Mouse (Mus musculus): ENCODE data around the gene Trpm7. TPM values are rescaled to one million over a fixed set of nuclear protein-coding genes. Genes with fewer than 3 reads are reported as not detected.

The Trpm7 gene
- polyA plus RNA-seq (2015; fragmentation: Nextera tagmentation; extraction: Ambion mirVana): 40.1 and 42.7 TPM in 2 replicates

GRCm38 (mm10) chr2:126875871-126876796 lies at the start of gene Trpm7:
Gene Trpm7 (minus strand): TSS chr2:126876230.
- H3K4me1 ChIP-seq (replicated peaks): peaks cover 15% of the 10 kb centered on the region
- under 1% methylated on average over 67 of the region's 81 CpGs for WGBS
- H3K27me3 ChIP-seq: no peaks in the 10 kb centered on the region
- peak within 1 kb of the TSS; percentile 64 for H3K4me2 ChIP-seq
- peak within 1 kb of the TSS; percentile 85 for H3K4me3 ChIP-seq
- peak within 1 kb of the TSS; percentile 95 for H3K9ac ChIP-seq
- H3K36me3 ChIP-seq: no peaks in the 10 kb centered on the region
- ATAC-seq (replicated peaks; ENCODE audit: insufficient number of reproducible peaks, insufficient read depth, low FRiP score, low read depth): peak; percentile 97
- no peaks in the 10 kb centered on the region for H3K9me3 ChIP-seq (replicated peaks)
- H3K27ac ChIP-seq: peak within 1 kb of the TSS; percentile 99

DNA sequence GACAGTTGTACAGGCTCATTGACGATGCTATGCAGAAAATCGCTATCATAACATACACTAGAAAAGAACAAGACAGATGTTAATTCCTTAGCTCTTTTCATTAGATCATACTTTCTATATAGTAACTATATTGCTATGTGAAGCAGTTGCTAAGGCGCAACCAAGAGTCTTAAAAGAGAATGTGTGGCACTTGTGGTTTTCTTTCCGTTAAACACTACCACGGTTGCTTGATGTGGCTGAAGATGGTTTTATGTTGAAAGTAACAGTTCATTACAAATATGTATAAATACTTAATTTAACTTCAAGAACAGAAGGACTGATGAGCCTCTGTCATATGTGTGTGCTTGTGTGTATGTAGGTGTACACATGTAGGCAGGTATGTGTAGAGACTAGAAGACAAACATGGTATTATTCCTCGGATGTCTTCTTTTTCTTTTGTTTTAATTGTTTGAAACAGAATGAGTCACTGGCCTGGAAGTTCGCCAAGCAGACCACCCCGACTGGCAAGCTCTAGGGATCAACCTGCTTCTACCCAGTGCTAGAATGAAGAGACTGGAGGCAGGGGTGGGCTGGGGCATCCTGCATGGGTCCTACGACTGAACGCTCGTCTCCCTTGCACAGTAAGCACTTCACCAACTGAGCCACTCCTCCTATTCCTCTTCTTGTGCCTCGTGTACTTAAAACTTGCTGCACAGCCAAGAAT lies 44.5 kb upstream of the Trpm7 start:
- H3K4me1 ChIP-seq (replicated peaks): no peaks in the 10 kb centered on the region
- no peak overlapping the region for H3K27ac ChIP-seq
- peaks cover 29% of the 10 kb centered on the region for H3K36me3 ChIP-seq
- WGBS: 76% methylated on average over 12 of the region's 12 CpGs
- no peaks in the 10 kb centered on the region for H3K9me3 ChIP-seq (replicated peaks)
- ATAC-seq (replicated peaks; ENCODE audit: insufficient number of reproducible peaks, insufficient read depth, low FRiP score, low read depth): no peak
- no peak overlapping the region for H3K4me3 ChIP-seq
- H3K9ac ChIP-seq: no peak overlapping the region
- H3K27me3 ChIP-seq: no peaks in the 10 kb centered on the region
- no peak overlapping the region for H3K4me2 ChIP-seq

DNA sequence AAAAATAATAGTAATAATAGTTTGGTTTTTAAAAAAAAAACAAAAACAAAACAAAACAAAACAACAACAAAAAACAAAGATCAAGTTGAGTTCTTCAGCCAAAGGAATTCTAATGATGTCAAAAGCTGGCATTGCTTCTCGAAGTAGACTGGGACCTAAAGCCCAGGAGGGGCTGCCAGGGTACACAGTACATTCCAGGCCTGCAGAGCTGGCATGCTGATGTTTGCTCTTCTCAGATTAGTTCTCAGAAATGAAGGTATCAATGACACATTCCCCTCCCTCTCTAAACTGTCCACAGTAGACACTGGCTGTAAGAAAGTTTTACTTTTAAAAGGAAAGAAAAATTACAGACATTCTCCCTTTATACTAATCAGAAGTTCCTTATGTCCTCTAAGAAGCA lies 40.2 kb upstream of the Trpm7 start:
- no peak overlapping the region for H3K4me3 ChIP-seq
- H3K9ac ChIP-seq: no peak overlapping the region
- H3K4me1 ChIP-seq (replicated peaks): peaks cover 3% of the 10 kb centered on the region; the same call in 1 of the 2 replicates
- H3K9me3 ChIP-seq (replicated peaks): no peaks in the 10 kb centered on the region
- WGBS: 63% methylated on average over 1 of the region's 1 CpGs
- H3K36me3 ChIP-seq: peaks cover 23% of the 10 kb centered on the region; the same call in 1 of the 2 replicates
- no peak for ATAC-seq (replicated peaks; ENCODE audit: insufficient number of reproducible peaks, insufficient read depth, low FRiP score, low read depth)
- H3K27me3 ChIP-seq: no peaks in the 10 kb centered on the region
- H3K27ac ChIP-seq: no peak overlapping the region
- no peak overlapping the region for H3K4me2 ChIP-seq

DNA sequence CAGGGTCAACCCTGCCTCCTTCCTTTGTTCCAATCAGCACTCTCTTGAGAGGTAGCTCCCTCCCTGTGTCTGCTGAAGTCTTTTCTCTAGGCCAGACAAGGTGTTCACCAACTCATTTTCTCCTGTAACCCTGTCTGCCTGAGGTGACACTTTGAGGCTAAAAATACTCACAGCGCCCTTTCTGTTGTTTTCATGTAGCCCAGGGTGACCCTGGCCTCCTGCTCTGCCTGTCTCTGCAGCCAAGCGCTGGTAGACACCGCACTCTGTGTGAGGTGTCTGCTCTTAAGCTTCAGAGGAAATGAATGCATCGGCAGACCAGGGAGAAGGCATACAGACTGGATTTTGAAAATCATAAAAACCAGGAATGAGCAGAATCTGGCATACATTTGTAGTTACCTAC lies 38.1 kb upstream of the Trpm7 start:
- H3K9ac ChIP-seq: no peak overlapping the region
- H3K27me3 ChIP-seq: no peaks in the 10 kb centered on the region
- no peaks in the 10 kb centered on the region for H3K9me3 ChIP-seq (replicated peaks)
- ATAC-seq (replicated peaks; ENCODE audit: insufficient number of reproducible peaks, insufficient read depth, low FRiP score, low read depth): no peak; the same call in 1 of the 2 replicates
- H3K4me3 ChIP-seq: no peak overlapping the region
- H3K36me3 ChIP-seq: peaks cover 21% of the 10 kb centered on the region; the same call in 1 of the 2 replicates
- 48% methylated on average over 4 of the region's 4 CpGs for WGBS
- H3K4me1 ChIP-seq (replicated peaks): peaks cover 3% of the 10 kb centered on the region; the same call in 1 of the 2 replicates
- no peak overlapping the region for H3K4me2 ChIP-seq
- 0 out of 2 replicates have a peak overlapping the region, but pooled peaks have one; percentile 27 for H3K27ac ChIP-seq

GRCm38 (mm10) chr2:126904162-126904561 lies 28.1 kb upstream of the Trpm7 start:
- Histone ChIP-seq H3K27me3 (no peaks in the 10 kb centered on the region), H3K4me1 (replicated peaks) (no peaks in the 10 kb centered on the region), H3K4me2 (no peak overlapping the region), H3K36me3 (peaks cover 18% of the 10 kb centered on the region), H3K27ac (no peak overlapping the region), H3K4me3 (no peak overlapping the region), H3K9me3 (replicated peaks) (no peaks in the 10 kb centered on the region), H3K9ac (no peak overlapping the region)
- no peak for ATAC-seq (replicated peaks; ENCODE audit: insufficient number of reproducible peaks, insufficient read depth, low FRiP score, low read depth)
- 72% methylated on average over 3 of the region's 3 CpGs for WGBS

GRCm38 (mm10) chr2:126897511-126897910 lies 21.5 kb upstream of the Trpm7 start:
- Histone ChIP-seq H3K4me3 (no peak overlapping the region), H3K36me3 (peaks cover 13% of the 10 kb centered on the region), H3K9ac (0 out of 2 replicates have a peak overlapping the region, but pooled peaks have one; percentile 0), H3K9me3 (replicated peaks) (no peaks in the 10 kb centered on the region), H3K27me3 (no peaks in the 10 kb centered on the region), H3K27ac (peak overlapping the region; percentile 76), H3K4me2 (peak overlapping the region; percentile 17; the same call in 1 of the 2 replicates), H3K4me1 (replicated peaks) (peaks cover 6% of the 10 kb centered on the region; the same call in 1 of the 2 replicates)
- peak; percentile 66; the same call in 1 of the 2 replicates for ATAC-seq (replicated peaks; ENCODE audit: insufficient number of reproducible peaks, insufficient read depth, low FRiP score, low read depth)
- WGBS: 47% methylated on average over 9 of the region's 9 CpGs

DNA sequence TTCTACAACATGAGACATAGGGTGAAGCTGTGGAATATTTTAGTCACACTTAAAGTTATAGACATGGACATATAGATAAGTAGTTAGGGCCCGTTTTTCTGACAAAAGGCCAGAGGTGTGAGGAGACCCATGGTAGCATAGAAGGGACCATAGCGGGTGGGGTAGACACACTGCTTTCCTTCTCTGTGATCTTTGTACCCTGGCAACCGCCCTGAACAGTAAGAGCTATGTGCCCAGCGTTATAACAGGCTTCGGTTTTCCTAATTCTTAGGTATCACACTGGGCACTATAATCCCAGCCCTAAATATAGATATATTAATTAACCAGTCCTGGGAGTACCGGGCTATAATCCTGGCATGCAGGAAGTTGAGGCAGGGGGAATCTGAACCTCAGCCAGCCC lies 20.9 kb upstream of the Trpm7 start:
- 69% methylated on average over 6 of the region's 6 CpGs for WGBS
- H3K4me2 ChIP-seq: peak overlapping the region; percentile 17; the same call in 1 of the 2 replicates
- no peak for ATAC-seq (replicated peaks; ENCODE audit: insufficient number of reproducible peaks, insufficient read depth, low FRiP score, low read depth)
- peak overlapping the region; percentile 76 for H3K27ac ChIP-seq
- H3K9me3 ChIP-seq (replicated peaks): no peaks in the 10 kb centered on the region
- peaks cover 7% of the 10 kb centered on the region for H3K36me3 ChIP-seq
- H3K9ac ChIP-seq: 0 out of 2 replicates have a peak overlapping the region, but pooled peaks have one; percentile 0
- H3K4me3 ChIP-seq: no peak overlapping the region
- H3K4me1 ChIP-seq (replicated peaks): peaks cover 6% of the 10 kb centered on the region; the same call in 1 of the 2 replicates
- H3K27me3 ChIP-seq: no peaks in the 10 kb centered on the region

DNA sequence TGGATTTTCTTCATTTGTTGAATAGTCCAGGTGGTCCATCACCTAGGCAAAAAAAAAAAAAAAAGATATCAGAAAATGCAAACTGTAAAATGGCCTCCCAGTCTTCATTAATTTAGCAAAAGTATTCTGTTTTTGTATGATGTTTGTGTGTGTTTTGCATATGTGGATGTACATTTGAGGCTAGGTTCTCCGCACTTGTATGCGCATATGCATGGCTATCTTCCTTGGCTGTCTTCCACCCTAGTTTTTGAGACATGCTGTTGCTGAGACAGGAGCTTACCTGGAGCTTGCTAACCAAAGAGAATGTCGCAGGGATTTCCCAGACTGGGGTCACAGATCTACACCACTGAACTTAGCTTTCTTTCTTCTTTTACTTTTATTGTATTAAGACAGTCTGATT lies 18.2 kb upstream of the Trpm7 start:
- Histone ChIP-seq H3K27ac (peak overlapping the region; percentile 1; the same call in 1 of the 2 replicates), H3K4me3 (no peak overlapping the region), H3K27me3 (no peaks in the 10 kb centered on the region), H3K36me3 (peaks cover 3% of the 10 kb centered on the region; the same call in 1 of the 2 replicates), H3K9me3 (replicated peaks) (no peaks in the 10 kb centered on the region), H3K4me2 (no peak overlapping the region), H3K4me1 (replicated peaks) (peaks cover 6% of the 10 kb centered on the region; the same call in 1 of the 2 replicates), H3K9ac (no peak overlapping the region)
- 93% methylated on average over 3 of the region's 3 CpGs for WGBS
- ATAC-seq (replicated peaks; ENCODE audit: insufficient number of reproducible peaks, insufficient read depth, low FRiP score, low read depth): no peak

DNA sequence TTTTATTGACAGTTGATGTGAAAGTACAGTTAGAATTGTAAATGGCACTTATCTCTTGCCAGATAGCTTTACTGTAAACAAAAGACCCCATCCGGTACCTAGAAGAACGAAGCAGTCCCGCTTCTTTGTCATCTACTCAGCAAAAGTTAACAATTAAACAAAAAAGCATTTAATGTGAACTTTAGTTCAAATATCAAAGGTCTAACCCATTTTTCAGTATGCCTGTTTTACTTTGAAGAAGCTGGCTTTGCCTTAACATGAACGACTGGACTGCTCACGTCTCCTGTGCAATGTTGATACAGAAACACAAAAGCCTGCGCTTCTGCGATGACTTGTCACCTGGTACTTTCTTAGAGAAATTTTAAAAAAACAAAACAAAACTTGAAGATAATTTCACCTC lies 16.3 kb upstream of the Trpm7 start:
- Histone ChIP-seq H3K4me1 (replicated peaks) (peaks cover 4% of the 10 kb centered on the region; the same call in 1 of the 2 replicates), H3K9me3 (replicated peaks) (no peaks in the 10 kb centered on the region), H3K4me2 (no peak overlapping the region), H3K4me3 (no peak overlapping the region), H3K36me3 (peaks cover 3% of the 10 kb centered on the region; the same call in 1 of the 2 replicates), H3K27ac (no peak overlapping the region), H3K9ac (no peak overlapping the region), H3K27me3 (no peaks in the 10 kb centered on the region)
- ATAC-seq (replicated peaks; ENCODE audit: insufficient number of reproducible peaks, insufficient read depth, low FRiP score, low read depth): no peak
- 65% methylated on average over 7 of the region's 7 CpGs for whole genome bisulfite sequencing

- Histone ChIP-seq H3K4me1 (replicated peaks) (peaks cover 3% of the 10 kb centered on the region; the same call in 1 of the 2 replicates), H3K36me3 (peaks cover 3% of the 10 kb centered on the region; the same call in 1 of the 2 replicates), H3K27ac (no peak overlapping the region), H3K4me2 (no peak overlapping the region), H3K27me3 (no peaks in the 10 kb centered on the region), H3K9me3 (replicated peaks) (no peaks in the 10 kb centered on the region), H3K9ac (no peak overlapping the region), H3K4me3 (no peak overlapping the region)
- no peak for ATAC-seq (replicated peaks; ENCODE audit: insufficient number of reproducible peaks, insufficient read depth, low FRiP score, low read depth)
These were observed 15.7 kb upstream of the Trpm7 start for GRCm38 (mm10) chr2:126891743-126892142.

DNA sequence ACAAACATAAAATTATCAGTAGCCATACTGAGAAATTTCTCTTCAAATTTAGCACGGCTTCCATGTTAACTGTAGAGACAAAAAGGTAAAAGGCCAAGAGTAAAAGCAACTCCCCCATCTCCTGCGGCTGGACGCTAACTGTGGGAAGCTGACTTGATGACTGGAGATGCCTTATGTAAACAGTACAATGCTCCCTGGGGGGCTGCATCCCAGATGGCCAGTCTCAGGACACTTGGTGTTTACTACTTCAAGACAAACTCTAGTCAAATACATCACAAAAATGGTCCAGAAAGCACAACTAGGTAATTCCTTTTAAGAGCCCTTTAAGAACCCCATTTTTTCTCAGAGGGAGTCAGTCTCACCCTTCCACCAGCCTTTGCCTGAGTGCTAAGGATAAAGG lies 11.1 kb upstream of the Trpm7 start:
- Histone ChIP-seq H3K36me3 (no peaks in the 10 kb centered on the region), H3K9me3 (replicated peaks) (no peaks in the 10 kb centered on the region), H3K27me3 (no peaks in the 10 kb centered on the region), H3K4me3 (no peak overlapping the region), H3K9ac (no peak overlapping the region), H3K4me2 (no peak overlapping the region), H3K4me1 (replicated peaks) (peaks cover 13% of the 10 kb centered on the region), H3K27ac (no peak overlapping the region)
- WGBS: 64% methylated on average over 3 of the region's 3 CpGs
- ATAC-seq (replicated peaks; ENCODE audit: insufficient number of reproducible peaks, insufficient read depth, low FRiP score, low read depth): no peak
